Mouse (Mus musculus) left cerebral cortex, adult 18-20 months (tissue): ENCODE results near the gene Tarsl2. TPM values are rescaled to one million over a fixed set of nuclear protein-coding genes. Genes with fewer than 3 reads are reported as not detected.

Experiments
- DNase-seq, 2 experiments: peaks; one replicate each; pipeline ENCODE4 v3.0.0; 2021 to 2022; ENCODE audit warnings: low spot score in 2 of 2, mixed read lengths in 1 of 2
- total RNA-seq, 2 experiments: library from RNA; stranded (reverse); gene quantifications; 2 replicates each; pipeline ENCODE4 v1.2.3; 2021

Gene Tarsl2
- total RNA-seq, 2 experiments from 2014 or later, result 39.6 to 42.6 TPM

DNA sequence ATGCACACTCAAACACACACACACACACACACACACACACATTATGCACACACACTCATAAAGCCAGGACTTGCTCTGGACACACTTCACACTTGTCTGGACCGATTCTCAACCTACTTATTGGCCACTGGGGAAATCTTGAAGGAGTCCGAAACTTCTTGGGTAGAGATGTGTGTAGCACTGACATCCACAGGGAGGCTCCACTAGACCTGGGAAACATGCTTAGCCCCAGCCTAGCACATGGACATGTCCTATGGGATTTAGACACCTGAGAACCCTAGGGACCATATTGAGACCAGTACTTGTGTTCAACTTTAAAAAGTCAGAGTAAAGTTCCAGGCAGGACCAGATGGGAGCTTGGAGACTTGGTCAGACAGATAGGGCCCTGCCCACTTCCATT lies 89.3 kb downstream of the Tarsl2 start:
- no peak for DNase-seq

DNA sequence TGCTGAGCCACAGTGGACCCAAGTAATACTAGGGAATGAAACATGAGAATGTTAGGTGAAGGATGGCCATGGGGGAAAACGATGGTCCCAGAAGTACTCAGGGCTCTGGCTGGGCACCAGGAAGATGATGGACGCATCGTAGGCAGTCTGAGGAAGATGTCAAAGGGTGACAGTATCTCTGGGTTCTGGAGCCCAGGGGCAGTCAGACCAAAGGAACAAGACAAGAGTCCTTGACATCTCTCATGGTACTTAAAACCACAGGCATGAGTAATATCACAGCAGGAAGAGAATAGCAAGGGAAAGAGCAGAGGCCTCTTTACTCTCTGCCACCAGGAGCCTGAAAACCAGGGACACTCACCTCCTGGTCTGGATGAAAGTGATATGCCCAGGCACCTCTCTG lies 90.6 kb downstream of the Tarsl2 start:
- DNase-seq, result no peak

DNA sequence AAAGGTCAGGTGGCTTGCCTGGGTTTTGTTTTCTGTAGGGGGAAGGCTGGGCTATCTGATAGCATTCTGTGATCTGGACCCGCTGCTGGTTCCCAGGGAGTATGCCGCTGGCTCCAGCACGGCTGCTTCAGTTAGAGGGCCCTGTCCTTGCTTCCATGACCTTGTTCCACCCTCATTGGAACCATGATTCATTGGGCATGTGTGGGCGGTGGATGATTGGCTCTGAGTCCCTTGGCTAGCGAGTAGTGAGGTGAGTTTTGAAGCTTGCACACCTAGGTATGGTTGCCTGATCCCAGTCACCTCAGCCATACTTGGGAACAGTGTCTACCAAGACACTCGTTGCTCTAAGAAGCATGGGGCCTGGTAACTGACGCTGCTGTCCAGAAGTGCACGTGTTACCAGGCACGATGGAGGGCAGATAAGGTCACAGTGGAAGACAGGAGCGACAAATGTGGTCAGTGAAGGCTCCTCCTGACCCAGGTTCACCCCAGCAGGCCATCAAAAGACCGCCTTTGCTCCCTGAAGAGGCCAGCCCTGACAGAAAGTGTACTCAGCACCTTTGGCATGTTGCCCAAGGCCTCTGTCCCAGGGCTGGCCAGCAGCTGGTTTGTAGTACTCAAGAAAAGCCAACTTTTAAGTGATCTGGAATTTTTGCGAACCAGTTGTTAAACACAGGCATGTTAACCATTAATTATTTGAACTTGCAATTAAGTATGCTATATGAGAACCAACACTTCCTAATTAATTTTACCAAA lies 92.8 kb downstream of the Tarsl2 start:
- no peak for DNase-seq

Other genes with a start within 250 kb of the Tarsl2 start
- 100 to 1,000 TPM; 146 to 152 TPM for gene Tjp1, start 117.1 kb upstream of the Tarsl2 start, total RNA-seq
- gene Tm2d3, start 46.3 kb downstream of the Tarsl2 start, total RNA-seq, result 10 to 100 TPM; 55.8 to 59.4 TPM
- 10 to 100 TPM in 1 of 2 experiments, 1 to 10 TPM in 1; 8.3 to 11.7 TPM for gene Pcsk6, start 216.8 kb downstream of the Tarsl2 start, total RNA-seq